Mouse (Mus musculus) heart, adult 8-10 months (tissue): ENCODE results near the gene Cdc27. TPM values are rescaled to one million over a fixed set of nuclear protein-coding genes. Genes with fewer than 3 reads are reported as not detected.
A peak's percentile ranks its signal among the peaks of the same experiment; 100 is the strongest.
"Not testable (repeated sequence)": the region's sequence is repeated elsewhere in the genome, so short reads cannot be mapped to it uniquely, and the experiment has no call there.

ENCODE experiments used
- DNase-seq: peaks from one replicate; pipeline ENCODE4 v3.0.0; 2022; ENCODE audit warnings: low spot score
- total RNA-seq, 4 experiments: library from RNA; stranded (reverse); gene quantifications; 2 replicates each; pipeline ENCODE4 v1.2.4; 2022

Gene Cdc27
- total RNA-seq, 4 experiments from 2014 or later = 24.6 to 33.6 (median 30.5) TPM

GRCm38 (mm10) chr11:104571373-104571772, 21.0 kb upstream of the Cdc27 start:
- DNase-seq = not testable (repeated sequence)

GRCm38 (mm10) chr11:104570515-104570914, 20.1 kb upstream of the Cdc27 start:
- DNase-seq = not testable (repeated sequence)

GRCm38 (mm10) chr11:104568326-104568725, 17.9 kb upstream of the Cdc27 start:
- DNase-seq = no peak

- DNase-seq = no peak
Measured at GRCm38 (mm10) chr11:104567736-104568135, 17.3 kb upstream of the Cdc27 start.

GRCm38 (mm10) chr11:104566796-104567195, 16.4 kb upstream of the Cdc27 start:
- DNase-seq = no peak

- DNase-seq = no peak
Measured at GRCm38 (mm10) chr11:104566097-104566496, 15.7 kb upstream of the Cdc27 start.

GRCm38 (mm10) chr11:104565172-104565571, 14.8 kb upstream of the Cdc27 start:
- no peak for DNase-seq

- no peak for DNase-seq
Measured at GRCm38 (mm10) chr11:104563496-104563895, 13.1 kb upstream of the Cdc27 start.

- no peak for DNase-seq
Measured at GRCm38 (mm10) chr11:104560971-104561370, 10.6 kb upstream of the Cdc27 start.

- DNase-seq = no peak
Measured at GRCm38 (mm10) chr11:104558651-104559403, 8.4 kb upstream of the Cdc27 start.

- no peak for DNase-seq
Measured at GRCm38 (mm10) chr11:104558065-104558464, 7.6 kb upstream of the Cdc27 start.

- peak; percentile 67 for DNase-seq
Measured at GRCm38 (mm10) chr11:104549438-104550405, 698 bp downstream of the Cdc27 start.

- DNase-seq = no peak
Measured at GRCm38 (mm10) chr11:104547502-104547901, 2.9 kb downstream of the Cdc27 start.

- DNase-seq = no peak
Measured at GRCm38 (mm10) chr11:104544507-104544906, 5.9 kb downstream of the Cdc27 start.

GRCm38 (mm10) chr11:104543337-104543736, 7.1 kb downstream of the Cdc27 start:
- DNase-seq = not testable (repeated sequence)

GRCm38 (mm10) chr11:104539811-104540210, 10.6 kb downstream of the Cdc27 start:
- no peak for DNase-seq

GRCm38 (mm10) chr11:104537945-104538555, 12.4 kb downstream of the Cdc27 start:
- no peak for DNase-seq

- DNase-seq = no peak
Measured at GRCm38 (mm10) chr11:104536843-104537242, 13.6 kb downstream of the Cdc27 start.

GRCm38 (mm10) chr11:104525935-104526334, 24.5 kb downstream of the Cdc27 start:
- DNase-seq = no peak

- no peak for DNase-seq
Measured at GRCm38 (mm10) chr11:104512436-104512835, 38.0 kb downstream of the Cdc27 start.

GRCm38 (mm10) chr11:104510606-104511005, 39.8 kb downstream of the Cdc27 start:
- DNase-seq = peak; percentile 3

- no peak for DNase-seq
Measured at GRCm38 (mm10) chr11:104508455-104508854, 42.0 kb downstream of the Cdc27 start.
